9 mouse cellular contexts compared by ENCODE assay signal in the genomic region with DNA sequence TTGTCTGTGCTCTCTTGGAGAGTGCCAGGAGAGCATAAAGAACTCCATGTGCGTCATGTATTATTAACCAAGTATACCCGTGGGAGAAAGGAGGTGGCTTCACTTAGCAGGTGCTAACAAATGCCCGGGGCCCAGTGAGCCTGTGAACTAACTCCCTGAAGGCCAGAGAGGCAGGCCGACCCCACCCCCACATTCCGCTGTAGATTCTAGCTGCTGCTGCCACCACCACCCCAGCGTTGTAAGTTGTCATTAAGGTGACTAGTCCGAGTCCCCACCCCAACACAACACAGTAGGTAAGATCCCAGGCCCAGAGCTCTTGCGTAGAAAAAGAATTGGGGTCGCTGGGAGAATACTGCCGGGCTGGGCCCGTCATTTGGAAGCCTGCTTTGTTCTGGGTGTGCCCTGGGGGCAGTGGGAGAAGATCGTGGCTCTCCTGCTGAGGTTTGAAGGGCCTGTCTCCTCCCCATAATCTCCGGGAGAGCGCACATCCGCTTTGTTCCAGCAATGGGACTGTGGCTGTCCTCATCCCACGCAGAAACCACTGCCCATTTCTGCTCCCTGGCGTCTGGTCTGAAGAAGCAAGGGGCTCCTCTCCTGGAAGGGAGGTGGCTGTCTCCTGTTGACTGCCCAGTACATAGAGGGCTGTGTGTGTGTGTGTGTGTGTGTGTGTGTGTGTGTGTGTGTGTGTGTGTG. TPM values are rescaled to one million over a fixed set of nuclear protein-coding genes. Genes with fewer than 3 reads are reported as not detected.
DNase-seq lines count a peak whose midpoint lies in the region; ATAC-seq lines count a peak whose summit lies in the region.
"Had no signal": no experiment of that assay in that cellular context is flagged by ENCODE, and none has a peak within 500 bp of the region (broad histone marks: within the 10 kb centered on the region; RNA-seq: fewer than 3 reads in every experiment).

No protein-coding gene starts in this region.

- no peaks in the 10 kb centered on the region for H3K9me3 ChIP-seq in forebrain, embryonic 10.5 days
- H3K9me3 ChIP-seq in forebrain, embryonic 12.5 days = no peaks in the 10 kb centered on the region
- H3K9me3 ChIP-seq in midbrain, embryonic 10.5 days (replicated peaks) = peaks cover 4% of the 10 kb centered on the region; the same call in 1 of the 2 replicates
- H3K9me3 ChIP-seq in midbrain, embryonic 16.5 days (replicated peaks; ENCODE audit: control insufficient read depth, low read length, poor library complexity, severe bottlenecking) = no peaks in the 10 kb centered on the region; the same call in 1 of the 2 replicates
- no peaks in the 10 kb centered on the region for H3K9me3 ChIP-seq in hindbrain, embryonic 15.5 days
- no peaks in the 10 kb centered on the region for H3K9me3 ChIP-seq in stomach, embryonic 14.5 days (ENCODE audit: control insufficient read depth, low read depth, low read length)

- DNase-seq in forebrain, embryonic 10.5 days (ENCODE audit: extremely low spot score, low spot score) = peak; percentile 29
- peak; percentile 19 for DNase-seq in midbrain, embryonic 10.5 days (ENCODE audit: low spot score)
- no peak for DNase-seq in gastrocnemius, postnatal 36 days
- no peak for DNase-seq in layer of hippocampus, postnatal 14 days (ENCODE audit: low spot score in 2 of 2)
- DNase-seq: spleen, adult 18-20 months had no signal

- intact Hi-C loops in gastrocnemius, postnatal 36 days (cut with DNase I) = no loop called here

- WGBS in forebrain, embryonic 10.5 days = 2% methylated on average over 17 of the region's 17 CpGs
- WGBS in forebrain, embryonic 12.5 days = 2% methylated on average over 17 of the region's 17 CpGs
- 1% methylated on average over 17 of the region's 17 CpGs for WGBS in midbrain, embryonic 10.5 days
- WGBS in midbrain, embryonic 16.5 days = under 1% methylated on average over 17 of the region's 17 CpGs
- WGBS in hindbrain, embryonic 15.5 days = 2% methylated on average over 17 of the region's 17 CpGs
- WGBS in stomach, embryonic 14.5 days = 12% methylated on average over 17 of the region's 17 CpGs

- peaks cover 100% of the 10 kb centered on the region for H3K27me3 ChIP-seq in forebrain, embryonic 10.5 days (ENCODE audit: poor library complexity, severe bottlenecking)
- peaks cover 100% of the 10 kb centered on the region for H3K27me3 ChIP-seq in forebrain, embryonic 12.5 days
- H3K27me3 ChIP-seq in midbrain, embryonic 10.5 days (ENCODE audit: low read depth, poor library complexity, severe bottlenecking) = peaks cover 100% of the 10 kb centered on the region
- H3K27me3 ChIP-seq in midbrain, embryonic 16.5 days (ENCODE audit: control insufficient read depth, insufficient read depth, low read depth, low read length) = peaks cover 78% of the 10 kb centered on the region
- H3K27me3 ChIP-seq in hindbrain, embryonic 15.5 days = peaks cover 98% of the 10 kb centered on the region
- peaks cover 44% of the 10 kb centered on the region for H3K27me3 ChIP-seq in stomach, embryonic 14.5 days (ENCODE audit: control insufficient read depth, insufficient read depth, low read length)

- no peak overlapping the region for H3K27ac ChIP-seq in forebrain, embryonic 10.5 days
- no peak overlapping the region for H3K27ac ChIP-seq in forebrain, embryonic 12.5 days
- no peak overlapping the region for H3K27ac ChIP-seq in midbrain, embryonic 10.5 days (replicated peaks)
- no peak overlapping the region for H3K27ac ChIP-seq in midbrain, embryonic 16.5 days (ENCODE audit: low read length)
- H3K27ac ChIP-seq in hindbrain, embryonic 15.5 days (replicated peaks) = no peak overlapping the region
- H3K27ac ChIP-seq in stomach, embryonic 14.5 days (ENCODE audit: low read length) = no peak overlapping the region

- H3K4me3 ChIP-seq in forebrain, embryonic 10.5 days = peak overlapping the region; percentile 48
- no peak overlapping the region for H3K4me3 ChIP-seq in forebrain, embryonic 12.5 days (replicated peaks)
- H3K4me3 ChIP-seq in midbrain, embryonic 10.5 days = peak overlapping the region; percentile 49
- H3K4me3 ChIP-seq in midbrain, embryonic 16.5 days (ENCODE audit: low read depth, low read length) = no peak overlapping the region
- no peak overlapping the region for H3K4me3 ChIP-seq in hindbrain, embryonic 15.5 days
- no peak overlapping the region for H3K4me3 ChIP-seq in stomach, embryonic 14.5 days (ENCODE audit: low read depth, low read length)

- ATAC-seq in forebrain, embryonic 12.5 days (ENCODE audit: low FRiP score) = no peak
- ATAC-seq in midbrain, embryonic 16.5 days = no peak
- 0 out of 2 replicates have a peak, but pooled peaks have one; percentile 40 for ATAC-seq in hindbrain, embryonic 15.5 days (ENCODE audit: low FRiP score, low read depth)
- ATAC-seq in stomach, embryonic 14.5 days (ENCODE audit: insufficient number of reproducible peaks, insufficient read depth, low FRiP score, low read depth) = no peak; the same call in 1 of the 2 replicates

- peaks cover 57% of the 10 kb centered on the region for H3K4me1 ChIP-seq in forebrain, embryonic 10.5 days
- H3K4me1 ChIP-seq in forebrain, embryonic 12.5 days = peaks cover 27% of the 10 kb centered on the region
- H3K4me1 ChIP-seq in midbrain, embryonic 10.5 days = peaks cover 34% of the 10 kb centered on the region
- peaks cover 14% of the 10 kb centered on the region for H3K4me1 ChIP-seq in midbrain, embryonic 16.5 days (ENCODE audit: control insufficient read depth, insufficient read depth, low read length)
- H3K4me1 ChIP-seq in hindbrain, embryonic 15.5 days (replicated peaks) = peaks cover 20% of the 10 kb centered on the region
- H3K4me1 ChIP-seq in stomach, embryonic 14.5 days (ENCODE audit: control insufficient read depth, insufficient read depth, low read length) = peaks cover 14% of the 10 kb centered on the region; the same call in 1 of the 2 replicates

- H3K4me2 ChIP-seq in forebrain, embryonic 12.5 days = no peak overlapping the region
- no peak overlapping the region for H3K4me2 ChIP-seq in midbrain, embryonic 16.5 days (ENCODE audit: low read length)
- H3K4me2 ChIP-seq in hindbrain, embryonic 15.5 days = peak overlapping the region; percentile 47
- H3K4me2 ChIP-seq in stomach, embryonic 14.5 days (replicated peaks; ENCODE audit: low read depth, low read length) = peak overlapping the region; percentile 60

- H3K36me3 ChIP-seq in forebrain, embryonic 10.5 days (replicated peaks) = no peaks in the 10 kb centered on the region
- H3K36me3 ChIP-seq in forebrain, embryonic 12.5 days (replicated peaks) = no peaks in the 10 kb centered on the region
- H3K36me3 ChIP-seq in midbrain, embryonic 10.5 days = no peaks in the 10 kb centered on the region
- H3K36me3 ChIP-seq in midbrain, embryonic 16.5 days (ENCODE audit: control insufficient read depth, insufficient read depth, low read length) = no peaks in the 10 kb centered on the region
- H3K36me3 ChIP-seq in hindbrain, embryonic 15.5 days = no peaks in the 10 kb centered on the region
- H3K36me3 ChIP-seq in stomach, embryonic 14.5 days (ENCODE audit: control insufficient read depth, insufficient read depth, low read length) = no peaks in the 10 kb centered on the region

- H3K9ac ChIP-seq in forebrain, embryonic 12.5 days = no peak overlapping the region
- H3K9ac ChIP-seq in midbrain, embryonic 16.5 days (ENCODE audit: low read depth, low read length) = no peak overlapping the region
- H3K9ac ChIP-seq in hindbrain, embryonic 15.5 days = no peak overlapping the region
- H3K9ac ChIP-seq in stomach, embryonic 14.5 days (replicated peaks; ENCODE audit: low read depth, low read length) = no peak overlapping the region

RNA-seq across cellular contexts. Expression of a gene that starts 3.0 kb away (rescaled TPM):
- 0.76 and 0.79 TPM in 2 replicates for polyA plus RNA-seq in forebrain, embryonic 10.5 days (2016; fragmentation: Nextera tagmentation; extraction: Ambion mirVana)
- 0.18 and 0.36 TPM in 2 replicates for polyA plus RNA-seq in forebrain, embryonic 12.5 days (2016; fragmentation: Nextera tagmentation; extraction: Ambion mirVana)
- polyA plus RNA-seq in midbrain, embryonic 10.5 days (2016; fragmentation: Nextera tagmentation; extraction: Ambion mirVana) = 1.1 TPM in 2 replicates
- polyA plus RNA-seq in midbrain, embryonic 16.5 days (2015; fragmentation: Nextera tagmentation; extraction: Ambion mirVana) = 0.06 TPM in 1 of 2 replicates, not detected in the other
- polyA plus RNA-seq in hindbrain, embryonic 15.5 days (2015; fragmentation: Nextera tagmentation; extraction: Ambion mirVana) = 0.14 and 0.40 TPM in 2 replicates
- polyA plus RNA-seq in stomach, embryonic 14.5 days (2014; fragmentation: Nextera tagmentation; extraction: Ambion mirVana) = 6.9 and 7.0 TPM in 2 replicates
- not detected for total RNA-seq in gastrocnemius, postnatal 36 days (2021)
- not detected for total RNA-seq in layer of hippocampus, postnatal 14 days (2021)

RNA-seq across cellular contexts. Expression of a gene that starts 8.7 kb away (rescaled TPM):
- polyA plus RNA-seq in forebrain, embryonic 10.5 days (2016; fragmentation: Nextera tagmentation; extraction: Ambion mirVana) = 4.6 and 6.1 TPM in 2 replicates
- polyA plus RNA-seq in forebrain, embryonic 12.5 days (2016; fragmentation: Nextera tagmentation; extraction: Ambion mirVana) = 3.3 and 4.6 TPM in 2 replicates
- polyA plus RNA-seq in midbrain, embryonic 10.5 days (2016; fragmentation: Nextera tagmentation; extraction: Ambion mirVana) = 5.1 and 6.1 TPM in 2 replicates
- polyA plus RNA-seq in midbrain, embryonic 16.5 days (2015; fragmentation: Nextera tagmentation; extraction: Ambion mirVana) = 1.7 and 2.0 TPM in 2 replicates
- polyA plus RNA-seq in hindbrain, embryonic 15.5 days (2015; fragmentation: Nextera tagmentation; extraction: Ambion mirVana) = 4.1 and 5.5 TPM in 2 replicates
- 0.20 and 0.56 TPM in 2 replicates for polyA plus RNA-seq in stomach, embryonic 14.5 days (2014; fragmentation: Nextera tagmentation; extraction: Ambion mirVana)
- total RNA-seq in gastrocnemius, postnatal 36 days (2021) = under 1 TPM; 0.18 to 0.27 TPM
- total RNA-seq in layer of hippocampus, postnatal 14 days (2021) = 1 to 10 TPM in 1 of 2 experiments, under 1 TPM in 1; 0.95 to 1.6 TPM

RNA-seq across cellular contexts. Expression of a gene that starts 16.5 kb away (rescaled TPM):
- polyA plus RNA-seq in forebrain, embryonic 10.5 days (2016; fragmentation: Nextera tagmentation; extraction: Ambion mirVana) = 69.1 and 69.5 TPM in 2 replicates
- polyA plus RNA-seq in forebrain, embryonic 12.5 days (2016; fragmentation: Nextera tagmentation; extraction: Ambion mirVana) = 55.0 and 60.2 TPM in 2 replicates
- 66.3 and 66.8 TPM in 2 replicates for polyA plus RNA-seq in midbrain, embryonic 10.5 days (2016; fragmentation: Nextera tagmentation; extraction: Ambion mirVana)
- polyA plus RNA-seq in midbrain, embryonic 16.5 days (2015; fragmentation: Nextera tagmentation; extraction: Ambion mirVana) = 52.3 and 53.0 TPM in 2 replicates
- 50.3 and 51.0 TPM in 2 replicates for polyA plus RNA-seq in hindbrain, embryonic 15.5 days (2015; fragmentation: Nextera tagmentation; extraction: Ambion mirVana)
- 65.9 and 66.6 TPM in 2 replicates for polyA plus RNA-seq in stomach, embryonic 14.5 days (2014; fragmentation: Nextera tagmentation; extraction: Ambion mirVana)
- 10 to 100 TPM; 11.1 to 13.9 TPM for total RNA-seq in gastrocnemius, postnatal 36 days (2021)
- 10 to 100 TPM; 35.6 to 35.9 TPM for total RNA-seq in layer of hippocampus, postnatal 14 days (2021)

RNA-seq across cellular contexts. Expression of a gene that starts 40.5 kb away (rescaled TPM):
- polyA plus RNA-seq in forebrain, embryonic 10.5 days (2016; fragmentation: Nextera tagmentation; extraction: Ambion mirVana) = 2.5 and 2.9 TPM in 2 replicates
- polyA plus RNA-seq in forebrain, embryonic 12.5 days (2016; fragmentation: Nextera tagmentation; extraction: Ambion mirVana) = 0.08 and 1.0 TPM in 2 replicates
- 0.17 and 1.1 TPM in 2 replicates for polyA plus RNA-seq in midbrain, embryonic 10.5 days (2016; fragmentation: Nextera tagmentation; extraction: Ambion mirVana)
- 0.91 and 1.1 TPM in 2 replicates for polyA plus RNA-seq in midbrain, embryonic 16.5 days (2015; fragmentation: Nextera tagmentation; extraction: Ambion mirVana)
- polyA plus RNA-seq in hindbrain, embryonic 15.5 days (2015; fragmentation: Nextera tagmentation; extraction: Ambion mirVana) = 1.3 and 1.4 TPM in 2 replicates
- 147 and 163 TPM in 2 replicates for polyA plus RNA-seq in stomach, embryonic 14.5 days (2014; fragmentation: Nextera tagmentation; extraction: Ambion mirVana)
- not detected for total RNA-seq in gastrocnemius, postnatal 36 days (2021)
- 1 to 10 TPM in 1 of 2 experiments, under 1 TPM in 1; 0.92 to 1.5 TPM for total RNA-seq in layer of hippocampus, postnatal 14 days (2021)

Comparison
In these comparisons a context has a peak if more than half of its experiments do, and no peak if none do; other contexts are left out.
1. H3K4me3 ChIP-seq: peak in forebrain, embryonic 10.5 days (single experiment) and midbrain, embryonic 10.5 days (single experiment); none in forebrain, embryonic 12.5 days (single experiment), midbrain, embryonic 16.5 days (single experiment), hindbrain, embryonic 15.5 days (single experiment) and stomach, embryonic 14.5 days (single experiment).
2. DNase-seq: peak in forebrain, embryonic 10.5 days (single experiment) and midbrain, embryonic 10.5 days (single experiment); none in gastrocnemius, postnatal 36 days (0 of 2) and layer of hippocampus, postnatal 14 days (0 of 2).
3. H3K4me2 ChIP-seq: peak in hindbrain, embryonic 15.5 days (single experiment) and stomach, embryonic 14.5 days (single experiment); none in forebrain, embryonic 12.5 days (single experiment) and midbrain, embryonic 16.5 days (single experiment).